Mouse (Mus musculus): ENCODE data around the gene Gm49721.
"Not testable (repeated sequence)": the region's sequence is repeated elsewhere in the genome, so short reads cannot be mapped to it uniquely, and the experiment has no call there.

Gene Gm49721

GRCm38 (mm10) chr17:6978287-6979248, at the start of gene Gm49721:
Gene Gm49721 (plus strand): TSS chr17:6978904.
- DNase-seq: peak; percentile 78

- DNase-seq: not testable (repeated sequence)
Measured at GRCm38 (mm10) chr17:6931625-6932024, 47.1 kb upstream of the Gm49721 start.

- not testable (repeated sequence) for DNase-seq
Measured at GRCm38 (mm10) chr17:6942560-6942959, 36.1 kb upstream of the Gm49721 start.

DNA sequence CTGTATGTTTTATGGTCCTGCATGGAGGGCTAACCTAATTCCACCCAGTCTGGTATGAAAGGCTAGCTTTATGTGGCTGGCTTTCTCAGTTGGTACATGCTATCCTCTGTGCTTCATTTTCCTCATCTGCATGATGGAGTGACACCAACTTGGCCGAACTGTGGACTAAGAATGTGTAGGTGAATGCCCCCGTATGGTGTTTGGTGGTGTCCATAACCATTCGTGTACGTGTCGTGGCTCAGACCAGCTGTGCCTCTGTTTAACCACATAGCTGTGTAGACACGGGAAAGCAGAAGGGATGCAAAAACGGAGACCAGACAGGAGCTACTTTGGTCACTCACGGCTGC, 31.1 kb upstream of the Gm49721 start:
- DNase-seq: not testable (repeated sequence)

DNA sequence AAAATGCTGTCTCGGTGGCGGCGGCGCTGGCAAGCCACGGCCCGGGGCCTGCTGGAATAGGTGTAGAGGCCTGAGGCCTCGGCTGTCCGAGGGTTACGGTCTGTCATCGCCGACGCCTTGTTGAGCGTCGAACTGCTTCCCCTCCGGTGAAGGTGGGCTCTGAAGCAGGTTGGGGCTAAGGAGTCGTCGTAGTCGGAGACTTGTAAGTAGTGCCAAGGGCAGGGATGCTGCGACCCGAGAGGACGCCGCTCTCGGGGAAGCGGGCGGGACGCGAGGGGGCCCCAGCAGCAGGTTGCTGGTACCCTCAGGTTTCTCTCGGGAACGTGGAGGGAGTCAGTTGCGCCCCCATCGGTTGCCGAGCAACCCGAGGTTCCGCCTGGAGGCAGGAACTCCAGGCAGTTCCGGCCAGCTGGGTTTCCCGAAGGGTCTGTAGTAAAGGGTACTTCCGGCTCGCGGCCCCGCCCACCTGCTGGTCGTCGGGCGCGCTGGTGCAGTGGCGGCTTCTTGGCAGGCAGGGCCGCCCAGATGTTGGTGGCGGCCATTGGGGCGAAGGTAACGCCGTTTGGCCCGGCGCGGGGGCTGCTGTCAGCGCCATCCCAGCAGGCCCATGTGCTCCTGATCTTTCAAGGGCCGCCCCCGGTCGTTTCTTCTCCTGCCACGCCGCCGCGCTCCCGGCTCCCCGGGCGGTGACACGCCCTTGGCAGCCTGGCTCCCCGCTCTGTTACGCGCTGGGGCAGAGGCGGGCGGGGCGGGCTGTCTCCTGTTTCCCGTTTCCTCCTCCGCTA, 30.5 kb upstream of the Gm49721 start, which contains the start of gene Rsph3b:
TSS of gene Rsph3b (minus strand) at position 699 of the 785 bp plus-strand sequence.
- peak; percentile 81 for DNase-seq

- not testable (repeated sequence) for DNase-seq
Measured at GRCm38 (mm10) chr17:6948769-6949228, 29.9 kb upstream of the Gm49721 start.

GRCm38 (mm10) chr17:6958881-6959280, 19.8 kb upstream of the Gm49721 start:
- DNase-seq: not testable (repeated sequence)

DNA sequence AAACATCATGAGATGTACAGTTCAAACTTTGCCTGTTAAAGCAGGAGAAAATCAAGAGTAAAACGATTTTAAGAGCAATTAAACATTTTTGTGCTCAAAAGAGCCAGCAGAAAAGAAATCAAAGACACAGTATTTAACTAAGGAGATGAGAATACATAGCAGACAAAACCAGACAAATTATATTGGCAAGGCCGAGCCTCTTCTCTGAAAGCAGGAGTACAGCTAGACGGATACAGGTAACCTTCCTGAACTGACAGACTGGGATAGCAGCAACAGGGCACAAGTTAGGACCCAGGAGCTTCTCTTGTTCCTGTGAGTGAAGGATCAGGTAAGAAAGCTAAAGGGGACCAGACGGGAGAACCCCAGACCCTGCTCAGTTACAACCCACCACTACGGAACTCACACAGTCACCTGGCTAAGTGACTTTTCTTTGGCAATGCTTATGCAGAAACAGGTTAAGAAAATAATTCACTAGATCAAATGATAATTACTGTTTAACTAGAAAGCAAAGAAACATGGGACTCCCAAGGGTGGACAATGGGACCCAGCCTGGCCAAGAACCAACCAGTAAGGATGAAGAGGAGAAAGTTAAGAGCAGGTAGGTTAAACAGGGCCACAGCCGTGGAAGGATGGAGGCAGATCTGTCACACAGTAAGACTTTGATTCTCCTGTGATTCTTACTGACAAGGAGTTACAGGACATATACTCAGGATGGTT, 19.0 kb upstream of the Gm49721 start:
- not testable (repeated sequence) for DNase-seq

- not testable (repeated sequence) for DNase-seq
Measured at GRCm38 (mm10) chr17:6960349-6960748, 18.4 kb upstream of the Gm49721 start.

GRCm38 (mm10) chr17:6960776-6961175, 17.9 kb upstream of the Gm49721 start, which contains the start of gene Tagap1:
Gene Tagap1 (minus strand): TSS chr17:6961156.
- peak; percentile 70 for DNase-seq

GRCm38 (mm10) chr17:6961181-6962000, 17.3 kb upstream of the Gm49721 start:
- peak; percentile 22 for DNase-seq

DNA sequence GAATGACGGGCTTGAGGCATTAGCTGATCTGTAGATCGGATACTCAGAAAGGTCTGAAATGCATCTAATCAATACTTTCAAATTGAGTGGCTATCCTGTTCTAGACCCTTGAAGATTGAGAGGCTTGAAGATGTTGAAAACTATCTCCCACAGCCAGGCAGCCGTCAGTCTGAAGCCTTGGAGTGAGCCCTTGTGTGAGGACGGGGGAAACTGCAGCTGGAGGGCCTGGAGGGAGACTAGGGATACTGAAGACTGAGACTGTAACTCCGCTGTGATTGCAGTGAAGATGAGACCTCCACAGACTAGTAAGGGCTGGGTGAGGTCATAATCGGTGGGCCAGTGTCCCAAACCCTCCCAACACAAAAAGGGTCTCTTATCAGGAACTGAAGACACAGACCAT, 16.4 kb upstream of the Gm49721 start:
- DNase-seq: peak; percentile 45

- DNase-seq: not testable (repeated sequence)
Measured at GRCm38 (mm10) chr17:6962936-6963335, 15.8 kb upstream of the Gm49721 start.

DNA sequence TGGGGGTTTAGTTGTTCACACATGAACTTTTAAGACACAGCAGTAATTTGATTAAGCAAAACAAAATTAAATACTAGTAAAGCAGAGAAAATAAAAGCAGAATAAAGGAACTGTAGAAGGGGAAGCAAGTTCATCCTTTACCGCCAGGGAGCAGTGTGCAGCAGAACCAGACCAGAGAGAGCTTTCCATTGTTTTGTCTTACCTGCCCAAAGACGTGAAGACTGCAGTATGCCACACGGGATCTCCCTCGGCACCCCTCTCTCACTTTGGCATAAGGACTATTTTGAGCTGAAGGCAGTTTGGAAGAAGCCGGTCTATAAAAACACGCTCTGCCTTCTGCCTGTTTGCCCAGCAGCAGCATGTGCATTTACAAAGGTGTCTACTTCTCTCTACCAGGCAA, 13.3 kb upstream of the Gm49721 start:
- DNase-seq: peak; percentile 58

DNA sequence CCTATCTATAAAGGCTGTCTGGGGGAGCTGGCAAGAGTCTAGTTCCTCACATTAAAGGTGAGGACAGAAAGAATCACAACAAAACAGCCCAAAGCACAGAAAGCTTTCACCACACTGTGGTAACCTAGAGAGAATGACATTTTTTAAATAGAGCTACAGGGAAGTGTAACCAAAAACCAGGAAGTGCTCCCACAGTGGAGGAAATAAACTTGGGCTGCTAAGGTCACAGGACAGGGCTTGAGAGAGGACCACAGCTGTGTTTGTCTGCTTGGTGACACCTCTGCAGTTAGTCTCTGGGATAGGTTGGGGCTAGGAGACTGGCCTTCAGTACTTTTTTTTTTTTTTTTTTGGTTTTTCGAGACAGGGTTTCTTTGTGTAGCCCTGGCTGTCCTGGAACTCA, 11.0 kb upstream of the Gm49721 start:
- not testable (repeated sequence) for DNase-seq

DNA sequence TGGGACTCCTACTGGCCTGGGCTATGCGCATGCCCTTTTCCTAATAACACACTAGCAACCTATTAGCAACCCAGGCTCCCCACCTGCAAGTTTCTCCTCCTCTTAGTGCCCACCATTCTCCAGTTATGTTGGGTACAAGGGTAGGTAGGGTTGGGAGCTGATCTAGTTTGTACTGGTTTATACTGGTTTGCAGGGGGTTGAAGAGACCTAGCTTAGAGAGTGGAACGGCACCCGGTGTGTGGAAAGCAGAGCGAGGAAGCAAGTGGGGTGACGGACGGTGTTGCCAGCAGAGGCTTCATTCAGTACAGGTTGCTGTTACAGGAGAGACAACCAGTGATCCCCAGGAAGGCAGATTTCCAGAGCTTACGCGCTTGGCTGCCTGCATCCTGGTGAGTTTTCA, 8.4 kb upstream of the Gm49721 start, which contains the start of gene Rnaset2b:
TSS of gene Rnaset2b (plus strand) at position 301 of the 400 bp plus-strand sequence.
- DNase-seq: not testable (repeated sequence)

DNA sequence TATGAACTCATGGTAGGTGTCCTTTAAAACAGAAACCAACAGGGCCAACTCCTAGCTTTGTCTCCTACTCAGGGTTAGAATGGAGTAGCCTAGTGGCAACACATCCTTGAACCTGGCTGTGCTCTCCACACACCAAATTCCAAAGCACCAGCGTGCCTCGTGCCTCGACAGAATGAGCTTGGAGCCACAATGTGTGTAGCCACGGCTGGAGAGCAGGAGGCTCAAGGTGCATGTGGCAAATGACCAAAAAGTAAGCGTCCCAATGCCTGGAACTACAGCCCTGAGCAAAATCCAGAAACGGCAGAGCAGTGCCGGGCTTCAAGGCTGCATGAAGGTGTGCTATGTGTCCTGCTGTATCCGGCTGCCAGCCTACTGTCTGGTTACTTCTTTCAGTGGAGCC, 7.5 kb upstream of the Gm49721 start:
- not testable (repeated sequence) for DNase-seq

DNA sequence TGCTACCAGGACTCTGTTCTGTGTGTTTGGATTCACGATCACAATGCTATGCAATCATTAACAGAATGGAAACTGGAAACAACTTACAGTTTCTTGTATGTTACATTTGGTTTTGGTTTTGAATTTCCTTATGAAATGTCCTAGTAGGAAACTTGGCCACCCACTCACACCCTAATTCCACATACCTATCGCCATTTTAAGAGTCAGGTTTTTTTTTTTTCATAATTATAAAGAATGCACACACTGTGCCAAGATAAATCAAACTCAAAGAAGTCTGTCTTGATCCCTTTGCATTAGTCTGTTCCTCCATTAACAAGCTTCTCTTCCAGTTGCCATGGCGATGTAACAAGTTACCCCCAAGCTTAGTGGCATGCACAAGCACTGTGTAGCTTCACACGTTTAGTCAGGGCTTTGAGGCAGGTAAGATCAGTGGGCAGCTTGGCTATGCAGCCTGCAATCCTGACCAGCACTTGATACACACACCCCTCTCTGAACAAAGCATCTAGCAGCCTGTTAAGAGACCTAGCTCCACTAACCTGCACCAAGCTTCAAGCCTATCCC, 5.8 kb upstream of the Gm49721 start:
- DNase-seq: not testable (repeated sequence)

DNA sequence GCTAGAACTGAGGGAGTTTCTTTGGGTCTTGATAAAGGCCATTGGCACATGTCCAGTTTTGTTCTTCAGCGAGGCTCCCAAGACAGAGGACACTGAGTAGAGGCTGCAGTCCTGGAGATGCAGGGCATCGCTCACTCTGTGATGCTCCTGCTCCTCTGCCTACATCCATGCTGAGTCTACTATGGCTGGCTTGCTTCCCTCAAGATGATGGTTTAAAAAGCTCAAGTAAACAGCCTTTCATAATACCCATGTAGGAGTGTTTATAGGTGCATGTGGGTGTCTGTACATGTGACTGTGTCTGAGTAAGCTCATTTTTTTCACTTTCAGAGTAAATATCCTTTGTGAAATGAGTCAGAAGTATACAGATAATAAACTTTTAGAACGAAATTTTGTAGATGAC, 3.7 kb upstream of the Gm49721 start:
- not testable (repeated sequence) for DNase-seq

DNA sequence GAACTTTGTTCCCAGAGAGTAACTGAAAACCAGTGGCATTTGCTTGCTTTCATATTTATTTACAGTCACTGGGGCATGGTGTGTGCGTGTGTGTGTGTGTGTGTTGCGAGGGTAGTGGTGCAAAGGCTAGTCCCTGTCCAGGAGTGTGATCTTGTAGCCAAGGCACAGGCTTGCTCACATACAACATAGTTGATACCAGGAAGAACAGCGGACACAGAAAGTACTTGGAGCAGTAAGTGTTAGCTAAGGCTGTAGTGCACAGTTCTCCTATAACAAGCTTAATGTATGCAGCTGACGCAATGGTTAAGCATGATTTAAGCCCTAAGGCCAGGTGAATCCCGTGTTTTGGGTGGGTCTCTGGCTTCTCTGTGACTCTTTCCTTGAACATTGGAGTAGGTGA, 676 bp downstream of the Gm49721 start:
- peak; percentile 15 for DNase-seq

DNA sequence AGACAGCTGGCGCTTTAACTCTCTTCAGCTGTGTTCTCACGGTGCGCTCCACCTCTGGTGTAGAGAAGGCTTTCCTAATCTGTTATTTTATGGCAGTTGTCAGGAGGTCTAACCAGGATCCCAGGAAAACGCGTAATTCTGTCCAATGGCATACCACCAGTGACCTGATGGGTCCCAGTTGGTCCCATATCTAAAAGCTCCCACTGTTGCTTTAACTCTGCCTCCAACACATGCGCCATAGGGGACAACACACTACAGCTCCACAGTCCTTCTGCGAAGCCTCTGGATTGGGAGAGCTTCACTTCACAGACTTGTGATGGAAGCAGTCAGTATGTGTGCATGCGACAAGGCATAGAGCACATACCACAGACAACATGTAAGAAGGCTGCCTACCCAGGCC, 1.4 kb downstream of the Gm49721 start:
- DNase-seq: not testable (repeated sequence)

Data from thymus, postnatal 4 days (tissue).